Mouse (Mus musculus): Measurements from ENCODE around the gene Adamts6. TPM values are rescaled to one million over a fixed set of nuclear protein-coding genes. Genes with fewer than 3 reads are reported as not detected.

Adamts6 gene
- total RNA-seq, 2 experiments from 2014 or later: 3.6 to 5.4 TPM

GRCm38 (mm10) chr13:104453271-104453974 lies 165.8 kb downstream of the Adamts6 start:
- no peak for DNase-seq (ENCODE audit: extremely low spot score in 1 of 2, low spot score in 1 of 2)

- no peak for DNase-seq (ENCODE audit: extremely low spot score in 1 of 2, low spot score in 1 of 2)
Measured at GRCm38 (mm10) chr13:104460287-104460686, 172.7 kb downstream of the Adamts6 start.

- no peak for DNase-seq (ENCODE audit: extremely low spot score in 1 of 2, low spot score in 1 of 2)
Measured at GRCm38 (mm10) chr13:104468061-104468460, 180.4 kb downstream of the Adamts6 start.

GRCm38 (mm10) chr13:104476285-104476956 lies 188.8 kb downstream of the Adamts6 start:
- no peak for DNase-seq (ENCODE audit: extremely low spot score in 1 of 2, low spot score in 1 of 2)

GRCm38 (mm10) chr13:104482426-104483089 lies 194.9 kb downstream of the Adamts6 start:
- DNase-seq (ENCODE audit: extremely low spot score in 1 of 2, low spot score in 1 of 2): no peak

GRCm38 (mm10) chr13:104483111-104483722 lies 195.6 kb downstream of the Adamts6 start:
- no peak for DNase-seq (ENCODE audit: extremely low spot score in 1 of 2, low spot score in 1 of 2)

GRCm38 (mm10) chr13:104491046-104491811 lies 203.6 kb downstream of the Adamts6 start:
- DNase-seq (ENCODE audit: extremely low spot score in 1 of 2, low spot score in 1 of 2): no peak

- DNase-seq (ENCODE audit: extremely low spot score in 1 of 2, low spot score in 1 of 2): no peak
Measured at GRCm38 (mm10) chr13:104493466-104493993, 205.9 kb downstream of the Adamts6 start.

- DNase-seq (ENCODE audit: extremely low spot score in 1 of 2, low spot score in 1 of 2): no peak
Measured at GRCm38 (mm10) chr13:104494200-104494873, 206.7 kb downstream of the Adamts6 start.

- DNase-seq (ENCODE audit: extremely low spot score in 1 of 2, low spot score in 1 of 2): no peak
Measured at GRCm38 (mm10) chr13:104497592-104497991, 210.0 kb downstream of the Adamts6 start.

GRCm38 (mm10) chr13:104498669-104499068 lies 211.0 kb downstream of the Adamts6 start:
- DNase-seq (ENCODE audit: extremely low spot score in 1 of 2, low spot score in 1 of 2): no peak

- DNase-seq (ENCODE audit: extremely low spot score in 1 of 2, low spot score in 1 of 2): no peak
Measured at GRCm38 (mm10) chr13:104499116-104500040, 211.7 kb downstream of the Adamts6 start.

- DNase-seq (ENCODE audit: extremely low spot score in 1 of 2, low spot score in 1 of 2): no peak
Measured at GRCm38 (mm10) chr13:104502406-104502805, 214.8 kb downstream of the Adamts6 start.

GRCm38 (mm10) chr13:104504043-104504442 lies 216.4 kb downstream of the Adamts6 start:
- no peak for DNase-seq (ENCODE audit: extremely low spot score in 1 of 2, low spot score in 1 of 2)

GRCm38 (mm10) chr13:104506165-104506875 lies 218.7 kb downstream of the Adamts6 start:
- DNase-seq (ENCODE audit: extremely low spot score in 1 of 2, low spot score in 1 of 2): no peak

- no peak for DNase-seq (ENCODE audit: extremely low spot score in 1 of 2, low spot score in 1 of 2)
Measured at GRCm38 (mm10) chr13:104507671-104508070, 220.0 kb downstream of the Adamts6 start.

- peak; percentile 8 to 12 for DNase-seq (ENCODE audit: extremely low spot score in 1 of 2, low spot score in 1 of 2)
Measured at GRCm38 (mm10) chr13:104509561-104510493, 222.2 kb downstream of the Adamts6 start.
